Mouse (Mus musculus) spleen, adult 18-20 months (tissue): ENCODE measurements around the gene Lmx1b.

Experiments used
- DNase-seq, 2 experiments: peaks; one replicate each; pipeline ENCODE4 v3.0.0; 2022; ENCODE audit warnings: mixed read lengths in 2 of 2

The Lmx1b gene

GRCm38 (mm10) chr2:33581866-33582265 lies 58.4 kb downstream of the Lmx1b start:
- DNase-seq: no peak

- no peak for DNase-seq
These were observed 58.9 kb downstream of the Lmx1b start for GRCm38 (mm10) chr2:33581449-33581777.

- DNase-seq: no peak
These were observed 59.4 kb downstream of the Lmx1b start for GRCm38 (mm10) chr2:33580697-33581448.

GRCm38 (mm10) chr2:33575406-33575805 lies 64.9 kb downstream of the Lmx1b start:
- no peak for DNase-seq

- no peak for DNase-seq
These were observed 67.2 kb downstream of the Lmx1b start for GRCm38 (mm10) chr2:33573075-33573474.

GRCm38 (mm10) chr2:33571219-33571824 lies 69.0 kb downstream of the Lmx1b start:
- DNase-seq: no peak

GRCm38 (mm10) chr2:33569698-33570097 lies 70.6 kb downstream of the Lmx1b start:
- no peak for DNase-seq

- DNase-seq: peak in 1 of 2 experiments; percentile 26
These were observed 71.1 kb downstream of the Lmx1b start for GRCm38 (mm10) chr2:33569240-33569639.

GRCm38 (mm10) chr2:33565886-33566285 lies 74.4 kb downstream of the Lmx1b start:
- DNase-seq: no peak

GRCm38 (mm10) chr2:33564748-33565147 lies 75.6 kb downstream of the Lmx1b start:
- DNase-seq: no peak

- DNase-seq: peak in 1 of 2 experiments; percentile 35
These were observed 80.6 kb downstream of the Lmx1b start for GRCm38 (mm10) chr2:33559752-33560151.

GRCm38 (mm10) chr2:33559334-33559733 lies 81.0 kb downstream of the Lmx1b start:
- no peak for DNase-seq

GRCm38 (mm10) chr2:33558233-33558632 lies 82.1 kb downstream of the Lmx1b start:
- DNase-seq: peak; percentile 23 to 64

GRCm38 (mm10) chr2:33555573-33555972 lies 84.7 kb downstream of the Lmx1b start:
- DNase-seq: no peak

GRCm38 (mm10) chr2:33552672-33553071 lies 87.6 kb downstream of the Lmx1b start:
- DNase-seq: no peak

GRCm38 (mm10) chr2:33547595-33547994 lies 92.7 kb downstream of the Lmx1b start:
- DNase-seq: no peak

- DNase-seq: no peak
These were observed 93.4 kb downstream of the Lmx1b start for GRCm38 (mm10) chr2:33546879-33547278.

GRCm38 (mm10) chr2:33546051-33546450 lies 94.3 kb downstream of the Lmx1b start:
- DNase-seq: no peak

GRCm38 (mm10) chr2:33544781-33545566 lies 95.3 kb downstream of the Lmx1b start:
- DNase-seq: no peak

GRCm38 (mm10) chr2:33544203-33544762 lies 96.0 kb downstream of the Lmx1b start:
- DNase-seq: no peak

GRCm38 (mm10) chr2:33543429-33544202 lies 96.7 kb downstream of the Lmx1b start:
- no peak for DNase-seq

GRCm38 (mm10) chr2:33542696-33543428 lies 97.4 kb downstream of the Lmx1b start:
- peak in 1 of 2 experiments; percentile 43 for DNase-seq
